Mouse (Mus musculus) layer of hippocampus, postnatal 14 days (tissue): Measurements from ENCODE around the gene Zfp775. TPM values are rescaled to one million over a fixed set of nuclear protein-coding genes. Genes with fewer than 3 reads are reported as not detected.
A peak's percentile ranks its signal among the peaks of the same experiment; 100 is the strongest.

Experiments
- DNase-seq, 2 experiments: peaks; one replicate each; pipeline ENCODE4 v3.0.0; 2021 to 2022; ENCODE audit warnings: low spot score in 2 of 2, mixed read lengths in 1 of 2
- long read RNA-seq, 2 experiments: library from polyadenylated mRNA; stranded (forward); transcript quantifications; one replicate each; pipeline ENCODE4 v2.0.0; 2021
- total RNA-seq, 2 experiments: library from RNA; stranded (reverse); gene quantifications; 2 replicates each; pipeline ENCODE4 v1.2.3; 2021

Gene Zfp775
- total RNA-seq: 1 to 10 TPM; 6.4 to 6.5 TPM
- long read RNA-seq, experiment 1, full-length matches to known transcripts: 6 of 6 reads
- long read RNA-seq, experiment 1, partial matches to known transcripts: 0 of 6 reads
- long read RNA-seq, experiment 1, other reads (novel, unspliced or antisense): 0 of 6 reads
- long read RNA-seq, experiment 2, full-length matches to known transcripts: 11 of 12 reads
- long read RNA-seq, experiment 2, partial matches to known transcripts: 0 of 12 reads
- long read RNA-seq, experiment 2, other reads (novel, unspliced or antisense): 1 of 12 reads

DNA sequence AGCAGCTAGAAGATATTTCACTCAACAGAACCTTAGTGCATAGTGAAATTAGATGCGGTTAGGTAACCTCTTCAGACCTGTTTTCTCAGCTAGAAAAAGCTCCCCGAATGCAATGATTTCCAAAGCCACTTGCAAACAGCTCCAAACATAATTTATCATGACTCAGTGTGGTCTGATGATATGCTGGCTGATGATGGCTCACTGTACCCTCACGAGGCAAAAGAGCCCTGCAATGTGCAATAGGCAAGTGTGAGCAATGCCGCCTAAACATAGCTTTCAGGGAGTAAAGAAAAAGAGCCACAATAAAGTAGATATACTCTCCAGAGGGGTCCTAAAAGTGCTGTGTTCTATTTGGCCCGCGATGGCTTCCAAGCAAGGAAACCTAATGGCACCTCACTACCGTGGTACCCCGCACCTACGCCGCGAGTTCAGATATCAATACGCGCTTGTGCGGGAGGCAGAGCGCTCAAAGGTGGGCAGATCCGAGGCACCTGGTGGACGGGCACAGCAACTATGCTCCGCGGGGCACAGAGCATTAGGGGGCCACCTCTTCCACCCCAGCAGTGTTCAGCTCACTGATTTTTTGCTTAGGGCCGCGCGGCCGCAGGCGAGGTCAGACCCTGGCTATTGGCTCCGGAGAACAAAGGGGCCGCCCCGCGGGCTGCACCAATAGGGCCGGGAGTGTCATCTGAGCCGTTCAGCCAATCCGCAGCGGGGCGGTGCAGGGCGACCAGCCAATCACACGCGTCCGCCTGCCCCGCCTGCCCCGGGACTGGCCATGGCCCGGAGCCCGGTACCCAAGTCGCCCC is at the start of gene Zfp775:
Gene Zfp775, plus strand, starts transcription at position 793 of the 809 bp plus-strand sequence.
- DNase-seq: peak; percentile 96 to 97

DNA sequence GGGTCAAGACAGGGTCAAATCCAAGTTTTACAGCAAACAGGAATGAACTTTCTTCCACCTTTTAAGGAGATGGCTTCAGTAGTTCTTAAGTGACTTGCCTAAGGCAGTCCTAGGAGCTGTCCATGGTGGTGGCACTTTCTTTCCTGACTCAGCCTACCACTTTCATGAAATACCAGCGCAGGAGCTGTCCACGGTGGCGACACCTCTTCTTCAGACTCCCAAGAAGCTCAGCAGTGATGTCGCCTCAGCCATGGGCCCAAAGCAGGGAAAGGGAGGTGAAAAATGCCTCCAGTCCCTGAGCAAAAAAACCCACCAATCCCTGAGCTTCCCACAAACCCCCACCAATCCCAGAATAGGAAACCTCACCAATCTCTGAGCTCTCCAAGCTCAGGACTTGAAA is 48.9 kb upstream of the Zfp775 start:
- DNase-seq: no peak

DNA sequence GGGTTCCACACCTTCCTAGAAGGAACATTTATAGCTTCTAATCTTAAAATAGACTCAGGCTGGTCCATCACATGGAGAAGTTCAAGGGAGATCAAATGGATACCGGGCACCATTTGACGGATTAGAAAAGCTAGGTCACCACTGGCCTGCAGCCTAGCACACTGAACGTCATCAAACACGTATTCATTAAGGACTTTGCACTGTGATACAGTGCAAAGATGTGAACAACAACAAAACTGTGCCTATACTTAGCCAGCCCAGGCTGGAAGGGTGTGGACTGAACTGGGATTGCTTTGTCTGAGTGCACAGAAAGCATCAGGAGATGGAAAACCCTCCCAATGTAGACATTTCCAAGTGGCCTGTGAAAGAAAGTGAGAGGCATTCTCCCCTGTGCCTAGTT is 48.0 kb upstream of the Zfp775 start:
- no peak for DNase-seq

DNA sequence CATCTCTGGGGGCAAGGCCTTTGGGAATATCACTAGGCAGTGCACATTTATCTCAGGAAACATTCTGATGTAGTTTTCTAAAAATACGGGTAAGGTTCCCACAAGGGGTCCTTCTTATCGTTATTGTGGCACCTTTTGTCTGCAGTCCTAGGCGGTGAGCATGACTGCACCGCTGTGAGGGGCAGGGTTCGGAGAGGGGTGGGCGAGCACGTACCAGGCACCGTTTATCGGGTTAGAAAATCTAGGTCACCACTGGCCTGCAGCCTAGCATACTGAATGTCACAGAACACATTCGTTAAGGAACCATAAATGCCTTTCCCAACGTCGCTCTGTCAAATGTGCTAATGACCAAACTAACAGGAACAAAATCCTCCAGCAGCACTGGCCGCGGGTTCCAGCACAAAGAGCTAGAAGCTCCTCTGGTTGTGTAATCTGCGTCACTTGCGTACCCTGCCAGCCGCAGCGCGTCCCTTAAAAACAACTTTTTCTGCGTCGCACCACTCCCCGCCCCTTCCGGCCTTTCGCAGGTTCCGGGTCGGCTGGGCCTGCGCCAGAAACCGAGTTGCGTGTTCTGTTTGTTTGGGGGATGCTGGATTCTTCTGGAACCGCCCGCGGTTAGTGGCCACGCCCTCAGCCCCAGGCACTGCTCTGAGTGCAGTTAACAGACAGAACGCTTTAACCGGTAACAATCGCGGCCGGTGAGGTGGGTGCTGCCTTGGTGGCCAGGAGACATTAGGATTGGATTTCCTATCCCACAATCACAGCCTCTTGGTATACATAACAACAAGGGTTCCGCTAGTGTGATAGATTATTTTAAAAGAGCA is 47.4 kb upstream of the Zfp775 start, which contains the start of gene Lrrc61:
Gene Lrrc61, plus strand, starts transcription at position 517 of the 824 bp plus-strand sequence.
- peak; percentile 98 for DNase-seq

DNA sequence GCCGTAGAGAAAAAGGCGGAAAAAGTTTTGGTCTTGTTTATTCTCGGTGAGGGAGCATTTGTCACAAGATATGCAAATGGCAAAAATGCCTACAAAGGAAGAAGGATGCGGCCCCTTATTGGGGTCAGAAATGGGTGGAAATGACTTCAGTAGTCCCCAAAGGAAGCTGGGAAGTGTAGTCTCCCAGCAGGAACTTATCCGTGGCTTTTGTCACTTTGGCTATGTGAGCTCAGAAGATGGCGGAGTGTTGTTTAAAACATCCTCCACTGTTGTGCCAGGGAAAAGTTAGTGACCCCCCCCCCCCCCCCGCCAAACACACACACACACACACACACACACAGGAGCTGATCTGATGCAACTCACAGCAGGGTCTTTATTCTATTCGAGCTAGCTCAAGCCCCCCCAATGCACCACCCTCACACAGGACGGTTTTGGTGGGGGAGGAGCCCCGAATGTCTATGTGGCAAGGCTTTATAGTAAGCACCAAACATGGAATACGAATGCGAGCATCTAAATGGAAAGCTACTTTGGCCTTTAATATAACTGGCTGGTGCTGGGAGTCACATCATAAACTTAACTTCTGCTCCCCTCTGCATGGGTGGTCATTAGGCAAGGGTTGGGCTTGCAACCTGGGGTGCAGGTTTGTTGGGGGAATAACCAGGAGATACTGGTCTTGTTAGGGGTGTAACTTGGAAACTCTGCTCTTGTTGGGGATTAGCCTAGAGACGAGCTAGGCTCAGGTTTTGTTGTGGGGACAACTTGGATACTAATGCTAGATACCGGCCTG is 46.6 kb upstream of the Zfp775 start:
- DNase-seq: peak in 1 of 2 experiments; percentile 87

DNA sequence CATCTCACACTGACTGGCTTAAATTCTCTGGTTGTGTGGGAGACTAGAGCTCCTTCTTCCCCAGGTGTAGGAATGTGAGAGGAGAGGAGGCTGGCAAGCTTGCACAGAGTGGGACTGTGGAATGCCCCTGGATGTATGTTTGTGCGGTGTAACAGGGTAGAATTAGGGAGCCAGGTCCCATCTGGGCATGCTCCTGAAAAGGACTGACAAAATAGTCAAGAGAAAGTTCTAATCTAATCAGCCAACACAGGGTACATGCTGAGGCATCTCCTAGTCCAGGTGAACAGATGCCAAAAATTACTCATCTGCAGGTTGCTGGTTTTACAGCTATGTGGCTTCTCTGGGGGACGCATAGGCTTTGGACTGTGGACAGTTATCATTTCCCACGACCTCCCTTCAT is 45.9 kb upstream of the Zfp775 start:
- no peak for DNase-seq

DNA sequence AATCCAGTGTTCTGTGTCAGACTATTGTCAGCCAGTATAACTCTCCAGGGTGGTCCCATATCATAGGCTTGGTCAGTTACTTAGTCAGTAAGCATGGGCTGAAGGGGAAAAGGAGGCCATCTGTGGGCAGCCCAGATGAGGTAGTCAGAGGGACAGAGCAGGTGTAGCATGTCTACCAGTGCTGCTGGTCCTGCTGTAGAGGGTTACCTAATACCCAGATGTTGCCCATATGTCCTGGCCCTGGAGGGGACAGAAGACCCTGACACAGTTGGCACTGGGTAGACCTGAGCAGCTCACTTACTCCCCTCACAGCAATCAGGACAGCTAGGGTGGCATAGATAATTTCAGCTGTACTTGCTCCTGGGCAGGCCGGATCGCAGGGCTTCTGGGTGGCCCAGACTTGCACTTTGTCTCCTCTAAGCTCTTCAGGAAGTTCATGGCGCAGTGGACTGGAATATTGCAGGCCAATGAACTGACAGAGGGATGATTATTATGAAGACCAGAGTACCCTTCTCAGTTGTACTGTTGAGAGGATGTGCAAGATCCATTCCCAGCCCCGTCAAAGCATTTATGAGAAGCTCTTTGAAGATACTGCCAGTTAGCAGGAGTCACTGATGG is 36.1 kb upstream of the Zfp775 start:
- DNase-seq: no peak

DNA sequence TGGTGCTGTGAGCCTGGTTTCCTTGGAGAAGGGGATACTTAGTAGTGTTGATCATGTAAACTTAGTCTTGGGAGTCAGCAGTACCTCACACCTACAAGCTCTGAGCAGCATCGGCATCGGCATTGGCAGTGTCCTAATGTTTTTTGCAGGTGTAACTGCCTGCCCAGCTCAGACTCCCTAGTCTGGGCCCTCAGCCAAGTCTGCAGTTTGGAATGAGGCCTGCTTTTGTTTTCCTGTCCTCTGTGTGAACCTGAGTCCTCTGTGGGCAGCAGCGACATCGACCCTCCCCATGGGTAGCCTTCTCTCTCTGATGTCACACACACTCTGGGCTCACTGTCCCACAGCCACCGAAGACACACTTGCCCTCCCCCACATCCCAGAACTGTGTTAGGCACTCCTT is 35.6 kb upstream of the Zfp775 start:
- DNase-seq: no peak

DNA sequence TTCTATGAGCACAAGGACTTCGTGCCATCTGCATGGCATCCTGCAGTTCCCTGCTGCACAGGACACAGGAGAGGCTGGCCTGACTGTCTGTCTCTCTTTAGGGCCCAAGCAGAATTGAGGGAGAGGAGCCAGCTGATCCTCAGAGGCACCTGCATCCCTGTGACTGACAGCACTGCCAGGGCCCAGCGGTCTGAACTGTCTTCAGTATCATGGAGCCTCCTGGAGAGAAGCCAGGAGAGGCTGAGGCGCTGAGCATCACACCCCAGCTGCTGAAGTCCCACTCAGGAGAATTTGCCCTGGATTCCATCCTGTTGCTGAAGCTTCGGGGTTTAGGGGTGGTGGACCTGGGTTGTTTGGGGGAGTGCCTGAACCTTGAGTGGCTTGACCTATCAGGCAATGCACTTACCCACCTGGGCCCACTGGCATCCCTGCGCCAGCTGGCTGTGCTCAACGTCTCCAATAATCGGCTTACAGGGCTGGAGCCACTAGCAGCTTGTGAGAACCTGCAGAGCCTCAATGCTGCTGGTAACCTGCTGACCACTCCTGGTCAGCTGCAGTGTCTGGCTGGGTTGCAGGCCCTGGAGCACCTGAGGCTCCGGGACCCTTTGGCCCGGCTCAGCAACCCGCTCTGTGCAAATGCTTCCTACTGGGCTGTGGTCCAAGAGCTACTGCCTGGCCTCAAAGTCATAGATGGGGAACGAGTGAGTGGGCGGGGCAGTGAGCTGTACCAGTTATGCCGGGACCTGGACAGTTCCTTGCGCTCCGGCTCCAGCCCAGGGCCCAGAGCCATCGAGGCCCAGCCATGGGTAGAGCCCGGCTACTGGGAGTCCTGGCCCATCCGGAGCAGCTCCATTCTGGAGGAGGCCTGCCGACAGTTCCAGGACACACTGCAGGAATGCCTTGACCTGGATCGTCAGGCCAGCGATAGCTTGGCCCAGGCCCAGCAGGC is 33.6 kb upstream of the Zfp775 start:
- DNase-seq: no peak

DNA sequence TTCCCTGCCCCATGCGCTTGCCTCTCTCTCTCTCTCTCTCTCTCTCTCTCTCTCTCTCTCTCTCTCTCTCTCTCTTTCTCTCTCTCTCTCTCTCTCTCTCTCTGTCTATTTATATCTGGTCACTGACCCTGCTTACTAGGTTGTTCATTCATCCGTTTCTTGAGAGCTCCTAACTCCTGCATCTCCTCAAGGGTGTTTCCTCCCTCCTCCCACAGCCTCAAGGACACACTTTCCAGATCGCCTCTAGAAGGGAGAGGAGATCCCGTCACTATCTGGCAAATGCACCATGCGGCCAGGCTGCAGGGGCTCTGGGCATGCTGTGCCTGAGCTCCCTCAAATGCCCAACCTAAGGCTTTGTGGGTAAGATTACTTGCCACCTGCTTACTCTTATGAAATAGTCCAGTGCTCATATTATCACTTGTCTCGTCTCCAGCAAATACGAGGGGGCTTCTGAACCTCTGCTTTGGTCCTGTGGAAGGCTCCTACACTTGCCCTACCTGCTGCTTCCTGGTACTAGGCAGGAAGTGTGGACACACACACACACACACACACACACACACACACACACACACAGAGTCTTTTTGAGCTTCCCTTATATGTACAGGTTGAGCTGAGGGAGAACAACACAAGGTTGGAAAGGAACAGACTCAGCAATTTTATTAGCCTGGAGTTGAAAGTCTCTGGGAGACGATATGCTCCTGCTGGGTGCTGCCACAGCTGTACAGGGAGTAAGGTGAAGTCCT is 32.6 kb upstream of the Zfp775 start:
- no peak for DNase-seq

DNA sequence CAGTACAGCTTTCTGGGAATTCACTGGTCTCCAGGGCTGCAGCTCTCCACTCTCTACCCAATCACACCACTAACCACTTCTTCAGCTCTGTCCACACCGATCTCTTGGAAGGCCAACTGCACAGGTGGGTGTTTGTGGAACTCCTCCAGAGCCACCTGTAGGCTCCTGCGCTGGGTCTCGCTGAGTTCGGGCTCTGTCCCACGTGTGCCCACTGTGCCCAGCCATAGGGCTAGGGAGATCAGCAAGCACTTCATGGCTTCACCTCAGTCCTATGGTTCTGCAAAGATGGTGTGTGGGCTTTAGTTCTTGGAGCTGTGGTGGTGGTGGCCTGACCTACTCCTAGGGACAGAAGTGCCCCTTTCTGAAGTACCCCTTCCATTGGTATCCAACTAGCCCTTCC is 29.8 kb upstream of the Zfp775 start:
- DNase-seq: no peak

DNA sequence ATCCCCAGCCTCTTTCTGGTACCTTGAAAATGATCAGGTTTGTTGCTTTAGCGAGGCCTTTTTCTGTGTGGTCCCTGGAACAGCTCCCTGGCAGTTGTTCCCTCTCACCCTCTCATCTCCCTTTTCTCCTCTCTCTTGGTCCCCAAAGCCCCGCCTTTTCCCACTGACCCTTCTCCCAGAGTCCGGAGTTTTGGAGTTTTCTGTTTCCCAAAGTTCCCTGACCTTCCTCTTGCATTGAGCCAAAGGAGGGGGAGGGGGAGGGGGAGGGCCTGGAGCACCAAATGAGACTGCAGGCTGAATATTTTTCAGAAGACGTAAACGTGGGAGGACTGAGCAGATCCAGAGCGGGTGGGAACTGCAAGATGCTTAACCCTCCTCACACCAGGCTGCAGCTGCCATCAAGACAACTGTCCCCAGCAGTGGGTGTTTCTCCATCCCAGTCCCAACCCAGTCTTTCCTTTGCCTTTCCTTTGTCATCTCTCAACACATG is 29.2 kb upstream of the Zfp775 start, which contains the start of gene Rarres2:
Gene Rarres2, minus strand, starts transcription at position 218 of the 490 bp plus-strand sequence.
- no peak for DNase-seq

DNA sequence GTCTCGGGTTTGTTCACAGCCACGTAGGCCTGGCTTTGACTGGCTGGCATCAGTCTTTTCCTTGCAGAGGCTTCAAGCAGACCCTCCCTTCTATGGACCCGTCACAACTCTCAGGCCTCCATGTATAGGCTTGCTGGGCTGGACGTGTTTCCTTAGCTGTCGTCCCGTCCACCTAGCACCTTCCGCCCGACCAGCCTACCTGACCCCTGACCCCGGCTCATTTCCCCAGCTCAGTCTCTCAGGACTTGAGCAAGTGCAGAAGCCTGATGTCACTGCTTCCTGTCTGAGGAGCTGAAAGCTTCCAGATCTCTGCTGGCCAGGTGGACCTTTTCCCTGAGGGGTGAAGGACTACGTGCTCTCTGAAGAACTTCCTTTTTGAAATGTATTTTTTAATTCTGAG is 28.6 kb upstream of the Zfp775 start:
- no peak for DNase-seq

DNA sequence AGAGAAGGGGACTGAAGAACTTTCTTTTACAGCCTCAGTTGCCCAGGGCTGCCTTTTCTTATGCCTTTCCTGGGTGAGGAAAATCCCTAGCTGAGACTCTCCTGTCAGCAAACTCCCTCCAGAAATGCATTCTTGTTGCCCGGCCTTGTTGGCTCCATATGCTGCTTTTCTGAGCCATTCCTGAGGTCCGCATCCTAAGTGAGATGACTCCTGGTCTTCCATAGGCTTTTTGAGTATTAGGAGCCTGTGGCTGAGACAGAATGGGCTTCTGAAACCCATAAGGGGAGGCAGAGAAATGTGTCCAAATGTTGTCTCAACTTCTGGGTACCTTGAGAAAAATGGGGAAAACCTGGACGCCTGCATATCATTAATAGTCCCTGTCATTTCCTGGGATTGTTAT is 27.9 kb upstream of the Zfp775 start:
- no peak for DNase-seq

DNA sequence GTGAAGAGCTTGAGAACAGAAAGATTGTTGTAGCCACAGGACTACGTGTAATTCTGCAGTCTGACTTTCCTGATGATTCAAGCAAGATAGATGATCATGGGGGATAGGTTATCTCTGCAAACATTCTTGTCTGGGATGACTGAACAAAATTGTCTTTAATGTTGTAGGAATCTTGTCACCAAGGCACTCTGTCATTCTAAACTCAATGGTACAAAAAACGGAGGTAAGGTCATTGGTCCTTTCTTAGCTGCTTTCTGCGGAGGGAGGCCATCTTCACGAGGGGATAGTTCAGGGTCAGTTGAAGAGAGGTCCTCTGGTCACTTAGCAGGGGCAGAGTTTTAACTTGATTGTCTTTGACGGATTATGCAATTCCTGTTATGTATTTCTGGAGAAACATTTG is 23.1 kb upstream of the Zfp775 start:
- DNase-seq: no peak

DNA sequence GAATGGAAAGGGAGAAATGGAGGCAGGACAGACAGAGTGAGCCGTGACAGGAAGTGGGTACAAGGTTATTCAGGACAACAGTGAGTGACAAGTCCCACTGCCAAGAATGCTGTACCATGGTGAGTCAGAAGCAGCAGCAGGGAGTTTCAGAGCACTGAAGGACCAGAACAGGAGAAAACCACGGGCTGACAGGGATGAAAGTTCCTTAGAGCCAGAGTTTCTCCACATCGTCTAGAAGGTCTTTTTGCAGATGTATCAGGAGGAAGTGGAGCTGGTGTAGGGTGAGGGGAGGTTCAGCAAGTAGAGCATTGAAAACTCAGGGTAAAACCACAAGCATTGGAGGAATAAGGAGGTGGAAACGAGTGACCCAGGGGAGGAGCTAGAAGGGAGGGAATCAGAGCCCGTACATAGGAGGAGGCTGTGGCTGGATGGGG is 22.6 kb upstream of the Zfp775 start:
- DNase-seq: no peak

DNA sequence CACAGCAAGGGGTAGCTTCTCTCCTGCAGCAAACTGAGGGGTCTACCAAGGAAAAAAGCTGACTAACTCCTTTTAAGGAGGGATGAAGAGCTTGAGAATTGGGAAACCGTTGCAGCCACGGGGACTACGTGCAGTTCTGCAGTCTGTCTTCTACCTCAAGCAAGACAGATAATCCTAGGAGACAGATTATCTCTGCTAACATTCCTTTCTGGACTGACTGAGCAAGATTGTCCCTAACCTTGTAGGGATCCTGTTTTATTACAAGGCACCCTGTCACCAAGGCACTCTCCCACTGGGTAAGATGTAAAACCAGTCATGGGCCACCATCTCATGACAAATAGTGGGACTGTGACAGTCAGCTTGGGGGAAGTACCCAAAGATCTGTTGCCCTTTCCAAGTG is 20.6 kb upstream of the Zfp775 start:
- no peak for DNase-seq

DNA sequence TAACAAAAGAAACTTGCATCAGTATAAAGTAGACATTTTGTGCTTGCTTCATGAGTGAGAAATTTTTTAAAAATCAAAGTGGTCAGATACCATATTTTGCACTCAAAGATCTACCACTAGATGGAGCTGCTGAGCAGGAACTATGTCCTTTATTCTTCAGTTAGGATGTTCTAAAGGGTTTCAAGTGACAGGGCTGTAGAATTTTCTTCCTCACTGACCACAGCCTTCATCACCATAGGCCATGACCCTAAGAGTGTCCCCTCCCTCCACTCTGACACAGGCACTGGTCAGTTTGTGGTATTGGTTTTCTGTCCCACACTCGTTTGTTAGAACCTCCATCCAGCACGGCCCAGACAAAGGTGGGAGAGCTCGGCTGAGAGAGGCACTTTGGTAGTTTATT is 19.8 kb upstream of the Zfp775 start:
- peak in 1 of 2 experiments; percentile 76 for DNase-seq
